Mouse (Mus musculus) liver, embryonic 11.5 days (tissue): Measurements from ENCODE around the gene Habp2. TPM values are rescaled to one million over a fixed set of nuclear protein-coding genes. Genes with fewer than 3 reads are reported as not detected.
A peak's percentile ranks its signal among the peaks of the same experiment; 100 is the strongest.

Source experiments
- ATAC-seq: fragments of 200-750 bp; cut with Nextera tagmentation; replicated peaks from 2 replicates; pipeline ENCODE4 v1.8.0; 2017; ENCODE audit warnings: moderate number of reproducible peaks, mild to moderate bottlenecking, moderate TSS enrichment, moderate library complexity; ENCODE audit not compliant: low FRiP score
- DNase-seq: peaks from one replicate; pipeline ENCODE4 v3.0.0-alpha.2; 2017; ENCODE audit warnings: low spot score
- H3K27ac ChIP-seq: fragments of 300-500 bp; sonication (generic); 2 replicates; pipeline ENCODE4 v1.5.1; 2014; ENCODE audit warnings: mild to moderate bottlenecking, low read depth, low read length, control low read depth
- H3K27me3 ChIP-seq: fragments of 300-500 bp; sonication (generic); replicated peaks from 2 replicates; pipeline ENCODE4 v1.6.1; 2014; ENCODE audit warnings: low read length, mixed read lengths; ENCODE audit not compliant: control insufficient read depth, insufficient read depth
- H3K36me3 ChIP-seq: fragments of 300-500 bp; sonication (generic); 2 replicates; pipeline ENCODE4 v1.6.1; 2014; ENCODE audit warnings: mild to moderate bottlenecking, low read length, moderate library complexity, mixed read lengths; ENCODE audit not compliant: control insufficient read depth, insufficient read depth
- H3K4me1 ChIP-seq: fragments of 300-500 bp; sonication (generic); replicated peaks from 2 replicates; pipeline ENCODE4 v1.6.1; 2014; ENCODE audit warnings: low read length, mixed read lengths; ENCODE audit not compliant: control insufficient read depth, insufficient read depth
- H3K4me2 ChIP-seq: fragments of 300-500 bp; sonication (generic); 2 replicates; pipeline ENCODE4 v1.6.1; 2014; ENCODE audit warnings: mild to moderate bottlenecking, control low read depth, moderate library complexity
- H3K4me3 ChIP-seq: fragments of 300-500 bp; sonication (generic); 2 replicates; pipeline ENCODE4 v1.5.1; 2014; ENCODE audit warnings: low read depth, low read length, control low read depth
- H3K9ac ChIP-seq: fragments of 300-500 bp; sonication (generic); 2 replicates; pipeline ENCODE4 v1.6.1; 2014; ENCODE audit warnings: low read depth, low read length, control low read depth
- H3K9me3 ChIP-seq: fragments of 300-500 bp; sonication (generic); 2 replicates; pipeline ENCODE4 v1.6.1; 2016; ENCODE audit warnings: low read length, inconsistent platforms, mixed read lengths; ENCODE audit not compliant: control insufficient read depth
- WGBS: fragments of 180-500 bp; shearing (Covaris S2); extraction: QIAGEN DNeasy Blood & Tissue Kit; methylation state at CpG from one replicate; pipeline ENCODE4 v1.1.7; 2014; 5-methylcytosine and 5-hydroxymethylcytosine counted together
- polyA plus RNA-seq: library from polyadenylated mRNA; unstranded; fragments of >200 nt; fragmentation: Nextera tagmentation; extraction: Ambion mirVana; gene quantifications from 2 replicates; pipeline ENCODE4 v1.2.1, GENCODE M21; 2014

The Habp2 gene
- polyA plus RNA-seq, 1 experiment from 2014 or later: 56.3 TPM

- no peaks in the 10 kb centered on the region for H3K9me3 ChIP-seq
- 0 out of 2 replicates have a peak, but pooled peaks cover 3% of the 10 kb centered on the region for H3K4me1 ChIP-seq
- no peaks in the 10 kb centered on the region for H3K36me3 ChIP-seq
- H3K27me3 ChIP-seq: no peaks in the 10 kb centered on the region
- H3K4me3 ChIP-seq: peak overlapping the region; percentile 32
- peak overlapping the region; percentile 43 for H3K4me2 ChIP-seq
- DNase-seq (no peak), ATAC-seq (no peak)
- no peak overlapping the region for H3K9ac ChIP-seq
- H3K27ac ChIP-seq: no peak overlapping the region; the same call in 1 of the 2 replicates
- 67% methylated on average over 15 of the region's 15 CpGs for WGBS
Measured at GRCm38 (mm10) chr19:56287580-56288367, 837 bp downstream of the Habp2 start.

GRCm38 (mm10) chr19:56288436-56288835, 1.5 kb downstream of the Habp2 start:
- Histone ChIP-seq H3K4me3 (peak overlapping the region; percentile 32), H3K9ac (no peak overlapping the region), H3K36me3 (no peaks in the 10 kb centered on the region), H3K4me1 (0 out of 2 replicates have a peak, but pooled peaks cover 3% of the 10 kb centered on the region), H3K4me2 (peak overlapping the region; percentile 43), H3K27me3 (no peaks in the 10 kb centered on the region), H3K9me3 (no peaks in the 10 kb centered on the region), H3K27ac (peak overlapping the region; percentile 14; the same call in 1 of the 2 replicates)
- WGBS: 62% methylated on average over 4 of the region's 4 CpGs
- DNase-seq (no peak), ATAC-seq (no peak)

- DNase-seq (no peak), ATAC-seq (no peak)
- Histone ChIP-seq H3K27me3 (no peaks in the 10 kb centered on the region), H3K9ac (no peak overlapping the region), H3K36me3 (no peaks in the 10 kb centered on the region), H3K4me1 (0 out of 2 replicates have a peak, but pooled peaks cover 3% of the 10 kb centered on the region), H3K9me3 (no peaks in the 10 kb centered on the region), H3K27ac (no peak overlapping the region), H3K4me3 (peak overlapping the region; percentile 32), H3K4me2 (peak overlapping the region; percentile 49)
- whole genome bisulfite sequencing: 85% methylated on average over 8 of the region's 8 CpGs
Measured at GRCm38 (mm10) chr19:56289642-56290041, 2.7 kb downstream of the Habp2 start.

GRCm38 (mm10) chr19:56291898-56292297, 5.0 kb downstream of the Habp2 start:
- Histone ChIP-seq H3K27me3 (no peaks in the 10 kb centered on the region), H3K36me3 (no peaks in the 10 kb centered on the region), H3K9me3 (no peaks in the 10 kb centered on the region), H3K4me1 (0 out of 2 replicates have a peak, but pooled peaks cover 3% of the 10 kb centered on the region), H3K9ac (no peak overlapping the region), H3K27ac (no peak overlapping the region), H3K4me3 (no peak overlapping the region), H3K4me2 (no peak overlapping the region)
- ATAC-seq (no peak), DNase-seq (no peak)
- WGBS: 68% methylated on average over 6 of the region's 6 CpGs

GRCm38 (mm10) chr19:56292335-56292734, 5.4 kb downstream of the Habp2 start:
- WGBS: 65% methylated on average over 9 of the region's 9 CpGs
- H3K27ac ChIP-seq: no peak overlapping the region
- ATAC-seq: no peak
- H3K27me3 ChIP-seq: no peaks in the 10 kb centered on the region
- no peaks in the 10 kb centered on the region for H3K9me3 ChIP-seq
- no peak overlapping the region for H3K4me2 ChIP-seq
- H3K9ac ChIP-seq: no peak overlapping the region
- H3K36me3 ChIP-seq: no peaks in the 10 kb centered on the region
- H3K4me1 ChIP-seq: 0 out of 2 replicates have a peak, but pooled peaks cover 3% of the 10 kb centered on the region
- H3K4me3 ChIP-seq: no peak overlapping the region
- no peak for DNase-seq

- H3K4me1 ChIP-seq: 0 out of 2 replicates have a peak, but pooled peaks cover 3% of the 10 kb centered on the region
- ATAC-seq: no peak
- WGBS: 66% methylated on average over 7 of the region's 7 CpGs
- no peak overlapping the region for H3K9ac ChIP-seq
- no peak overlapping the region for H3K27ac ChIP-seq
- H3K36me3 ChIP-seq: no peaks in the 10 kb centered on the region
- no peak overlapping the region for H3K4me3 ChIP-seq
- H3K9me3 ChIP-seq: no peaks in the 10 kb centered on the region
- H3K27me3 ChIP-seq: no peaks in the 10 kb centered on the region
- H3K4me2 ChIP-seq: no peak overlapping the region
- DNase-seq: peak; percentile 50
Measured at GRCm38 (mm10) chr19:56294654-56295399, 7.9 kb downstream of the Habp2 start.

- Histone ChIP-seq H3K27ac (no peak overlapping the region), H3K4me1 (0 out of 2 replicates have a peak, but pooled peaks cover 3% of the 10 kb centered on the region), H3K9ac (no peak overlapping the region), H3K9me3 (no peaks in the 10 kb centered on the region), H3K4me3 (no peak overlapping the region), H3K36me3 (no peaks in the 10 kb centered on the region), H3K4me2 (no peak overlapping the region), H3K27me3 (no peaks in the 10 kb centered on the region)
- ATAC-seq (no peak; the same call in 1 of the 2 replicates), DNase-seq (no peak)
- 69% methylated on average over 9 of the region's 9 CpGs for WGBS
Measured at GRCm38 (mm10) chr19:56296668-56297067, 9.7 kb downstream of the Habp2 start.

- ATAC-seq: no peak
- H3K27me3 ChIP-seq: no peaks in the 10 kb centered on the region
- WGBS: 62% methylated on average over 3 of the region's 3 CpGs
Measured at GRCm38 (mm10) chr19:56297264-56297663, 10.3 kb downstream of the Habp2 start.

More at GRCm38 (mm10) chr19:56297264-56297663, 10.3 kb downstream of the Habp2 start:
- H3K36me3 ChIP-seq: no peaks in the 10 kb centered on the region
- H3K27ac ChIP-seq: no peak overlapping the region
- DNase-seq: no peak
- H3K9ac ChIP-seq: no peak overlapping the region
- H3K4me2 ChIP-seq: no peak overlapping the region
- H3K4me3 ChIP-seq: no peak overlapping the region
- H3K9me3 ChIP-seq: no peaks in the 10 kb centered on the region
- 0 out of 2 replicates have a peak, but pooled peaks cover 3% of the 10 kb centered on the region for H3K4me1 ChIP-seq
